Mouse (Mus musculus): Measurements from ENCODE around the gene Tdpoz1. TPM values are rescaled to one million over a fixed set of nuclear protein-coding genes. Genes with fewer than 3 reads are reported as not detected.
"Not testable (repeated sequence)": the region's sequence is repeated elsewhere in the genome, so short reads cannot be mapped to it uniquely, and the experiment has no call there.

Gene Tdpoz1
- total RNA-seq (2021), result not detected
- long read RNA-seq, experiment 1, result 0 reads
- long read RNA-seq, experiment 2, result 0 reads

- not testable (repeated sequence) for DNase-seq
Measured at GRCm38 (mm10) chr3:93676210-93676609, at the start of gene Tdpoz1. TSS of gene Tdpoz1 (minus strand) at chr3:93676310.

- not testable (repeated sequence) for DNase-seq
Measured at GRCm38 (mm10) chr3:93708969-93709637, 33.0 kb upstream of the Tdpoz1 start.

- DNase-seq, result not testable (repeated sequence)
Measured at GRCm38 (mm10) chr3:93692970-93693369, 16.9 kb upstream of the Tdpoz1 start, which contains the start of gene Gm37596. TSS of gene Gm37596 (minus strand) at chr3:93693070.

- not testable (repeated sequence) for DNase-seq
Measured at GRCm38 (mm10) chr3:93670805-93671503, 5.2 kb downstream of the Tdpoz1 start.

- no peak for DNase-seq
Measured at GRCm38 (mm10) chr3:93654260-93654659, 21.9 kb downstream of the Tdpoz1 start.

- DNase-seq, result no peak
Measured at GRCm38 (mm10) chr3:93652586-93652985, 23.5 kb downstream of the Tdpoz1 start, which contains the start of gene Tdpoz2. TSS of gene Tdpoz2 (minus strand) at chr3:93652686.

- not testable (repeated sequence) for DNase-seq
Measured at GRCm38 (mm10) chr3:93630917-93631714, 45.0 kb downstream of the Tdpoz1 start.

Other genes starting within 250 kb of the Tdpoz1 start
- under 1 TPM; 0.24 TPM for gene Tchh, start 234.0 kb downstream of the Tdpoz1 start, total RNA-seq (2021)
- not detected for gene Tchhl1, start 207.6 kb downstream of the Tdpoz1 start, total RNA-seq (2021)
- gene S100a11, start 155.8 kb downstream of the Tdpoz1 start, total RNA-seq (2021), result 100 to 1,000 TPM; 210 to 249 TPM
- 100 to 1,000 TPM; 204 to 207 TPM for gene S100a10, start 121.2 kb downstream of the Tdpoz1 start, total RNA-seq (2021)
- 1 to 10 TPM; 1.3 to 2.1 TPM for gene Tdpoz2, start 23.6 kb downstream of the Tdpoz1 start, total RNA-seq (2021)
- gene Gm37596, start 16.8 kb upstream of the Tdpoz1 start, total RNA-seq (2021), result not detected
- not detected for gene Gm5773, start 96.7 kb upstream of the Tdpoz1 start, total RNA-seq (2021)
- gene Tdpoz4, start 120.1 kb upstream of the Tdpoz1 start, total RNA-seq (2021), result not detected
- not detected for gene Tdpoz3, start 149.7 kb upstream of the Tdpoz1 start, total RNA-seq (2021)

Data from adrenal gland, postnatal 10 days (tissue).